Comparison of ENCODE assay signal across 25 mouse cellular contexts in the genomic region with DNA sequence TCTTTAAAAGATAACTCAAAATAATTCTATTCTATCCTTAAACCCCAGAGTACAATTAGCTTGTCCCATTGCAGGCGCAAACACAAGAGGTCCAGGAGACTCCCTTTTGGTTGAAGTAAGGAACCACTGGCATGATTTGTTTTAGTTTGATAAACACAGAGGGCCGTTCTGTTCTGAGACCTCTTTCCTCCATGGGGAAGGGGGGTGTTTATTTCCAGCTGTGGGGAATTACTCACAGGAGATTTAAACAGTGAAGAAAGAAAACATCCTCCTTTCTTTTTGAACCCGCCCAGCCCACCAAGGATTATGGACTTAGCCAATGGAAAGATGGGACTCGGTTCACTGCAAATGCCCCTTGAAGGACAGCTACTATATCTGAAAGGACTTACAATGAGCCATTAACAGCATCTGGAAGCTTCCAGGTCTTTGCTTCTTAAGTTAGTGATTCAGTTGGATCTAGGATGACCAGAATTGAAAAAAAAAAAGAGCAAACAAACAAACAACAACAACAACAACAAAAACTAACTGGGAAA.
DNase-seq lines count a peak whose midpoint lies in the region; ATAC-seq lines count a peak whose summit lies in the region.
"Had no signal": no experiment of that assay in that cellular context is flagged by ENCODE, and none has a peak within 500 bp of the region (broad histone marks: within the 10 kb centered on the region; RNA-seq: fewer than 3 reads in every experiment).

No protein-coding gene starts in this region.

- H3K36me3 ChIP-seq in lung, embryonic 16.5 days (ENCODE audit: control insufficient read depth, insufficient read depth, low read length): no peaks in the 10 kb centered on the region
- H3K36me3 ChIP-seq in neural tube, embryonic 11.5 days (ENCODE audit: control insufficient read depth, insufficient read depth, low read length): no peaks in the 10 kb centered on the region
- H3K36me3 ChIP-seq: forebrain, embryonic 10.5 days; heart, embryonic 15.5 days; hindbrain, embryonic 15.5 days; limb, embryonic 13.5 days; liver, embryonic 12.5 days had no signal

- peak; percentile 84 for DNase-seq in heart, adult 11 months
- no peak for DNase-seq in heart, adult 18-20 months
- DNase-seq in lung, postnatal 14 days: no peak
- peak; percentile 52 for DNase-seq in embryo, embryonic 10 days (ENCODE audit: low spot score)
- DNase-seq in neural tube, embryonic 11.5 days (ENCODE audit: low spot score): peak; percentile 18
- no peak for DNase-seq in cerebellum, adult 11 months
- DNase-seq: adrenal gland, postnatal 25 days; cerebellum, adult 11-12 months; cerebellum, postnatal 10 days; gastrocnemius, postnatal 36 days; heart, postnatal 36 days; kidney, adult 9 months; layer of hippocampus, adult 9-11 months; lung, adult 18-20 months; lung, postnatal 4 days; right cerebral cortex, postnatal 25 days; spleen, adult 18-20 months; thymus, postnatal 4 days had no signal

- no peak overlapping the region for H3K4me3 ChIP-seq in lung, embryonic 16.5 days (ENCODE audit: low read length)
- no peak overlapping the region for H3K4me3 ChIP-seq in neural tube, embryonic 11.5 days (ENCODE audit: low read depth, low read length)
- H3K4me3 ChIP-seq: forebrain, embryonic 10.5 days; heart, embryonic 15.5 days; hindbrain, embryonic 15.5 days; limb, embryonic 13.5 days; liver, embryonic 12.5 days had no signal

- WGBS in lung, embryonic 16.5 days: 29% methylated on average over 4 of the region's 4 CpGs
- 49% methylated on average over 4 of the region's 4 CpGs for WGBS in neural tube, embryonic 11.5 days

- no peaks in the 10 kb centered on the region for H3K27me3 ChIP-seq in lung, embryonic 16.5 days (ENCODE audit: control insufficient read depth, insufficient read depth, low read depth, low read length)
- H3K27me3 ChIP-seq in neural tube, embryonic 11.5 days (ENCODE audit: control insufficient read depth, insufficient read depth, low read length): no peaks in the 10 kb centered on the region
- H3K27me3 ChIP-seq: heart, embryonic 15.5 days; hindbrain, embryonic 15.5 days; limb, embryonic 13.5 days; liver, embryonic 12.5 days had no signal

- ATAC-seq in lung, embryonic 16.5 days (ENCODE audit: low read depth): peak; percentile 36; the same call in 1 of the 2 replicates
- no peak for ATAC-seq in neural tube, embryonic 11.5 days (ENCODE audit: insufficient read depth, low FRiP score, low TSS enrichment)
- ATAC-seq: CD4-positive, CD25-positive, alpha-beta regulatory T cell, adult 4 months; liver, embryonic 12.5 days had no signal

- no peak overlapping the region for H3K4me2 ChIP-seq in lung, embryonic 16.5 days (ENCODE audit: low read depth, low read length)
- no peak overlapping the region for H3K4me2 ChIP-seq in neural tube, embryonic 11.5 days (ENCODE audit: low read depth)
- H3K4me2 ChIP-seq: heart, embryonic 15.5 days; hindbrain, embryonic 15.5 days; limb, embryonic 13.5 days; liver, embryonic 12.5 days had no signal

- no peaks in the 10 kb centered on the region for H3K9me3 ChIP-seq in lung, embryonic 16.5 days (ENCODE audit: control insufficient read depth, low read length)
- H3K9me3 ChIP-seq in neural tube, embryonic 11.5 days (ENCODE audit: control insufficient read depth, low read length): no peaks in the 10 kb centered on the region
- H3K9me3 ChIP-seq: forebrain, embryonic 10.5 days; heart, embryonic 15.5 days; hindbrain, embryonic 15.5 days; limb, embryonic 13.5 days; liver, embryonic 12.5 days had no signal

- peaks cover 6% of the 10 kb centered on the region for H3K4me1 ChIP-seq in lung, embryonic 16.5 days (replicated peaks; ENCODE audit: control insufficient read depth, insufficient read depth, low read length)
- no peaks in the 10 kb centered on the region for H3K4me1 ChIP-seq in neural tube, embryonic 11.5 days (ENCODE audit: control insufficient read depth, insufficient read depth, low read length)
- H3K4me1 ChIP-seq: heart, embryonic 15.5 days; limb, embryonic 13.5 days; liver, embryonic 12.5 days had no signal

- no peak overlapping the region for H3K9ac ChIP-seq in lung, embryonic 16.5 days (ENCODE audit: low read length)
- no peak overlapping the region for H3K9ac ChIP-seq in neural tube, embryonic 11.5 days (ENCODE audit: low read length)
- H3K9ac ChIP-seq: heart, embryonic 15.5 days; hindbrain, embryonic 15.5 days; limb, embryonic 13.5 days; liver, embryonic 12.5 days had no signal

- H3K27ac ChIP-seq in lung, embryonic 16.5 days (ENCODE audit: low read length): peak overlapping the region; percentile 27; the same call in 1 of the 2 replicates
- H3K27ac ChIP-seq in neural tube, embryonic 11.5 days (ENCODE audit: low read depth, low read length): no peak overlapping the region
- H3K27ac ChIP-seq: forebrain, embryonic 10.5 days; heart, embryonic 15.5 days; hindbrain, embryonic 15.5 days; limb, embryonic 13.5 days; liver, embryonic 12.5 days had no signal

Comparison
In these comparisons a context has a peak if more than half of its experiments do, and no peak if none do; other contexts are left out.
1. DNase-seq: peak in heart, adult 11 months (single experiment), embryo, embryonic 10 days (single experiment) and neural tube, embryonic 11.5 days (single experiment); none in heart, adult 18-20 months (0 of 2), lung, postnatal 14 days (single experiment) and cerebellum, adult 11 months (single experiment).